Mouse (Mus musculus): ENCODE measurements around the gene Taok2.

DNA sequence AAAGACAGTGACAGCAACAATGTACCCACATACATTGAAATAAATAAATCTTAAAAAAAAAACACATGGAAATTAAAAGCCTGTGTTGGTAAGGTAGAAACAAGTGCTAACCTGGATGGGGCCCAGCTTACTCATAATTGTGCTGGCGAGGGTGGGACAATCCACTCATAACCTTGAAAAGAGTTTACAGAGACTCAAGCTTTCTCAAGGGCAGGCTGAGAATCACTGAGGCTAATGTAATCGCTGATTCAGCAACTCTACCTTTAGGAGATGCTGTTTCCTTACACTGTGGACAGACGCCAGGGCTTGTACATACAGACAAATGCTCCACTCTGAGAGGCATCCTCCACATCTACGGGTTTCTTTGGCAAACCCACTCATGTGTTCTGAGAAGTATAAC, 35.5 kb upstream of the Taok2 start:
- TF ChIP-seq CTCF (IDR thresholded peaks at IDR 0.05; ENCODE audit: low read depth) (no peak), EP300 (IDR thresholded peaks at IDR 0.05; ENCODE audit: low read depth) (no peak)

All from liver, postnatal 0 days (tissue).